Comparison of ENCODE assay signal across 32 mouse cellular contexts in the genomic region with DNA sequence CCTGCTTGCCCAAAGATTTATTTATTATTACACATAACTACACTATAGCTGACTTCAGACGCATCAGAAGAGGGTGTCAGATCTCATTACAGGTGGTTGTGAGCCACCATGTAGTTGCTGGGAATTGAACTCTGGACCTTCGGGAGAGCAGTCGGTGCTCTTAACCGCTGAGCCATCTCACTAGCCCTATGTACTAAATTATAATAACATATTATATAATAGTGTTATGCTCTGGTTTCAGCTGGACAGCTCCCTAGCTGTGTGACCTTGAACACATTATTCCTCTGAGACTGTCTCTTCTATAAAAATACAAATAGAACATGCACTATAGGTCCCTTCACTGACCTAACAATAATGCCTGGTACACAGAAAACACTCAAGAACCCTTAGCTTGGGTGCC. TPM values are rescaled to one million over a fixed set of nuclear protein-coding genes. Genes with fewer than 3 reads are reported as not detected.
"Had no signal": no experiment of that assay in that cellular context is flagged by ENCODE, and none has a peak within 500 bp of the region (broad histone marks: within the 10 kb centered on the region; RNA-seq: fewer than 3 reads in every experiment).

No protein-coding gene starts in this region.

- DNase-seq: cerebellum, adult 2 months; cerebellum, adult 8-10 months; cerebellum, adult 9-10 months; cerebellum, adult 9-11 months; cerebellum, postnatal 10 days; cerebellum, postnatal 14 days; cerebellum, postnatal 25 days; cerebellum, postnatal 36 days; embryo, embryonic 11 days; forebrain, postnatal 0 days; gastrocnemius, adult 2 months; gastrocnemius, postnatal 10 days; gastrocnemius, postnatal 14 days; gastrocnemius, postnatal 25 days; gastrocnemius, postnatal 36 days; heart, adult 18-20 months; heart, adult 2 months had no signal

- ATAC-seq: forebrain, embryonic 13.5 days; forebrain, embryonic 14.5 days; forebrain, embryonic 15.5 days; forebrain, embryonic 16.5 days; forebrain, postnatal 0 days had no signal

- H3K27me3 ChIP-seq: embryonic facial prominence, embryonic 12.5 days; embryonic facial prominence, embryonic 13.5 days; embryonic facial prominence, embryonic 15.5 days; forebrain, embryonic 13.5 days; forebrain, embryonic 15.5 days had no signal

- H3K4me3 ChIP-seq: embryonic facial prominence, embryonic 10.5 days; embryonic facial prominence, embryonic 12.5 days; embryonic facial prominence, embryonic 13.5 days; embryonic facial prominence, embryonic 15.5 days; erythroblast, embryonic 14.5 days; forebrain, embryonic 10.5 days; forebrain, embryonic 12.5 days; forebrain, embryonic 13.5 days; forebrain, embryonic 15.5 days; gastrocnemius, adult 2 months; heart, adult 2 months had no signal

- H3K36me3 ChIP-seq: embryonic facial prominence, embryonic 10.5 days; embryonic facial prominence, embryonic 12.5 days; embryonic facial prominence, embryonic 13.5 days; embryonic facial prominence, embryonic 15.5 days; forebrain, embryonic 10.5 days; forebrain, embryonic 12.5 days; forebrain, embryonic 15.5 days had no signal

- H3K4me2 ChIP-seq: embryonic facial prominence, embryonic 12.5 days; embryonic facial prominence, embryonic 13.5 days; embryonic facial prominence, embryonic 15.5 days; forebrain, embryonic 12.5 days; forebrain, embryonic 13.5 days; forebrain, embryonic 15.5 days had no signal

- H3K27ac ChIP-seq: embryonic facial prominence, embryonic 10.5 days; embryonic facial prominence, embryonic 12.5 days; embryonic facial prominence, embryonic 13.5 days; embryonic facial prominence, embryonic 15.5 days; forebrain, embryonic 10.5 days; forebrain, embryonic 12.5 days; forebrain, embryonic 13.5 days; forebrain, embryonic 15.5 days; gastrocnemius, adult 2 months; heart, adult 2 months had no signal

- H3K9ac ChIP-seq: embryonic facial prominence, embryonic 12.5 days; embryonic facial prominence, embryonic 13.5 days; embryonic facial prominence, embryonic 15.5 days; forebrain, embryonic 12.5 days; forebrain, embryonic 13.5 days; forebrain, embryonic 15.5 days; forebrain, postnatal 0 days had no signal

- H3K9me3 ChIP-seq: embryonic facial prominence, embryonic 10.5 days; embryonic facial prominence, embryonic 12.5 days; embryonic facial prominence, embryonic 13.5 days; embryonic facial prominence, embryonic 15.5 days; forebrain, embryonic 10.5 days; forebrain, embryonic 12.5 days; forebrain, embryonic 13.5 days; forebrain, embryonic 15.5 days had no signal

RNA-seq across cellular contexts. Expression of gene Hils1, which starts 42.4 kb away (rescaled TPM):
- polyA plus RNA-seq: cerebellum, adult 2 months; cortical plate, adult 2 months; embryonic facial prominence, embryonic 10.5 days; embryonic facial prominence, embryonic 11.5 days; embryonic facial prominence, embryonic 12.5 days; embryonic facial prominence, embryonic 13.5 days; erythroblast, embryonic 14.5 days; forebrain, embryonic 10.5 days; forebrain, embryonic 11.5 days; forebrain, embryonic 12.5 days; forebrain, embryonic 13.5 days; forebrain, embryonic 14.5 days; forebrain, embryonic 15.5 days; forebrain, embryonic 16.5 days; forebrain, postnatal 0 days; frontal cortex, adult 2 months had no signal

RNA-seq across cellular contexts. Expression of gene Sgca, which starts 51.1 kb away (rescaled TPM):
- polyA plus RNA-seq: erythroblast, embryonic 14.5 days; forebrain, embryonic 10.5 days; forebrain, embryonic 11.5 days; forebrain, embryonic 12.5 days; forebrain, embryonic 13.5 days; forebrain, embryonic 14.5 days; forebrain, embryonic 15.5 days had no signal
